8 mouse cellular contexts compared by ENCODE assay signal in the genomic region with DNA sequence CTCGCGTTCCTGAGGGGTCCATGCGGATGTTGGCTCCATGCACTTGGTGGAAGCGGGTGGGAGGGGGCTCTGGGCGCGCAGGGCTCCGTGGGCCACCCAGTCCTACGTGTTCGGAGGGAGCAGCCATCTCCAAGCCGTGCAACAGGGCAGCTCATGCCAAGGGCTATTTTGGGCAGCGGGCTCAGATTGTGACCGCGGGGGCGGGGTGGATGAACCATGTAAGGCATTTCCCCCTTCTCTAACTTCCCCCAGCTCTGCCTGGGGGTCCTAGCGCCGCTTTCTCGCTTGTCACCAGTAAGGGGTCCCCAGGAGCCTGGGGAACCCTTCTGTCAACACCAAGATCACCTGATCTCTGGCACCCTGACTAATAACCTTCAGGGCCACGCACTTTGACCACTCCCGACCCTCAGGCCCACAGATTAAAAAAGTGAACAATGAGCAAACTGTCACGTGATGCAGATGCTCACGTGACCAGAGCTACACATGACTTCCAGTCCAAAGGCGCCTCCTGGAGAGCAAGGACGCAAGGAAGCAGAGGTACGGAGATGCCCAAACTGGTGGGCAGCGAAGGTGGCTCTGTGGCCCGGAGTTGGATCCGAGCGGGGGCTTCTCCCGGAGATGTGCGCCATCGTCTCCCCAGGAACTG. TPM values are rescaled to one million over a fixed set of nuclear protein-coding genes. Genes with fewer than 3 reads are reported as not detected.
DNase-seq lines count a peak whose midpoint lies in the region; ATAC-seq lines count a peak whose summit lies in the region.

A gene (minus strand): TSS at position 143 of the 646 bp plus-strand sequence.

- intact Hi-C loops in gastrocnemius, postnatal 14 days (cut with DNase I; ENCODE audit: low total_unique reads) = loop anchor here (10.0 kb wide), 1 partner anchor 61 kb away; no protein-coding TSS in a partner anchor
- intact Hi-C loops in left cerebral cortex, postnatal 10 days (cut with DNase I) = loop anchor here (2.0 kb wide), 1 partner anchor 45 kb away; a partner anchor contains a TSS

- ATAC-seq in inflammation-experienced regulatory T-cells, adult 6 months = peak; percentile 68
- peak; percentile 62 for ATAC-seq in megakaryocyte-erythroid progenitor cell, adult 5-6 weeks (replicated peaks; ENCODE audit: low FRiP score, low TSS enrichment, poor library complexity, severe bottlenecking)

- peak; percentile 97 for DNase-seq in adipocyte (ENCODE audit: low spot score)
- DNase-seq in embryo, embryonic 10 days (ENCODE audit: low spot score) = peak; percentile 98
- DNase-seq in gastrocnemius, postnatal 14 days = peak; percentile 90
- DNase-seq in left cerebral cortex, postnatal 10 days (ENCODE audit: extremely low spot score in 1 of 2, low spot score in 2 of 2) = peak; percentile 94
- peak; percentile 90 for DNase-seq in right cerebral cortex, postnatal 25 days
- DNase-seq in urinary bladder, postnatal 4 days (ENCODE audit: low spot score in 2 of 2) = peak; percentile 86 to 93

RNA-seq across cellular contexts. Expression of the gene that starts here (rescaled TPM):
- 10 to 100 TPM; 44.8 to 49.4 TPM for total RNA-seq in gastrocnemius, postnatal 14 days (2021)
- 1 to 10 TPM; 1.0 to 2.7 (median 1.1) TPM for polyA plus RNA-seq in inflammation-experienced regulatory T-cells, adult 6 months (2017; shearing (Covaris generic))
- 1 to 10 TPM; 5.4 to 6.7 TPM for total RNA-seq in left cerebral cortex, postnatal 10 days (2021)
- 0.26 and 1.8 TPM in 2 replicates for total RNA-seq in megakaryocyte-erythroid progenitor cell, adult 5-6 weeks (2014; fragmentation: Nextera tagmentation)
- total RNA-seq in megakaryocyte-erythroid progenitor cell, adult 5-6 weeks (2017) = 2.3 TPM in 1 of 2 replicates, not detected in the other

Comparison
In these comparisons a context has a peak if more than half of its experiments do, and no peak if none do; other contexts are left out.
1. Peak in every context shown above with its lines: DNase-seq and ATAC-seq.
2. RNA of the gene that starts here (total RNA-seq): 44.8 to 49.4 TPM in gastrocnemius, postnatal 14 days; 5.4 to 6.7 TPM in left cerebral cortex, postnatal 10 days and 0.26 to 2.3 TPM in megakaryocyte-erythroid progenitor cell, adult 5-6 weeks; every median in the first group is over 4 times any median in the second.